Mouse (Mus musculus) stomach, postnatal 0 days (tissue): ENCODE results near the gene Trim47. TPM values are rescaled to one million over a fixed set of nuclear protein-coding genes. Genes with fewer than 3 reads are reported as not detected.
A peak's percentile ranks its signal among the peaks of the same experiment; 100 is the strongest.

Experiments used
- ATAC-seq: fragments of 200-750 bp; cut with Nextera tagmentation; 2 replicates; pipeline ENCODE4 v1.8.0; 2017; ENCODE audit not compliant: low FRiP score, low TSS enrichment
- DNase-seq: peaks from one replicate; pipeline ENCODE4 v3.0.0-alpha.2; 2016; ENCODE audit warnings: low spot score
- H3K27ac ChIP-seq: fragments of 300-500 bp; sonication (generic); replicated peaks from 2 replicates; pipeline ENCODE4 v1.5.1; 2014; ENCODE audit warnings: mild to moderate bottlenecking, control low read depth
- H3K27me3 ChIP-seq: fragments of 300-500 bp; sonication (generic); 2 replicates; pipeline ENCODE4 v1.6.1; 2014; ENCODE audit warnings: low read length; ENCODE audit not compliant: control insufficient read depth, insufficient read depth
- H3K36me3 ChIP-seq: fragments of 300-500 bp; sonication (generic); 2 replicates; pipeline ENCODE4 v1.6.1; 2014; ENCODE audit warnings: low read length, mixed read lengths; ENCODE audit not compliant: control insufficient read depth, insufficient read depth
- H3K4me1 ChIP-seq: fragments of 300-500 bp; sonication (generic); replicated peaks from 2 replicates; pipeline ENCODE4 v1.6.1; 2014; ENCODE audit warnings: antibody characterized with exemption; ENCODE audit not compliant: control insufficient read depth, insufficient read depth
- H3K4me2 ChIP-seq: fragments of 300-500 bp; sonication (generic); replicated peaks from 2 replicates; pipeline ENCODE4 v1.6.1; 2014; ENCODE audit warnings: low read depth, mild to moderate bottlenecking, control low read depth, moderate library complexity
- H3K4me3 ChIP-seq: fragments of 300-500 bp; sonication (generic); 2 replicates; pipeline ENCODE4 v1.5.1; 2014; ENCODE audit warnings: low read depth, low read length, control low read depth
- H3K9ac ChIP-seq: fragments of 300-500 bp; sonication (generic); 2 replicates; pipeline ENCODE4 v1.6.1; 2014; ENCODE audit warnings: mild to moderate bottlenecking, low read length, control low read depth, mixed read lengths
- H3K9me3 ChIP-seq: fragments of 300-500 bp; sonication (generic); 2 replicates; pipeline ENCODE4 v1.6.1; 2016; ENCODE audit warnings: low read length; ENCODE audit not compliant: control insufficient read depth
- CTCF ChIP-seq: IDR thresholded peaks from 2 replicates; pipeline ENCODE4 v1.5.1; 2016; ENCODE audit warnings: antibody characterized with exemption, low read depth, mild to moderate bottlenecking, moderate library complexity
- EP300 ChIP-seq: optimal IDR thresholded peaks from 2 replicates; pipeline ENCODE3; 2016; ENCODE audit warnings: antibody characterized with exemption
- WGBS: fragments of 180-500 bp; shearing (Covaris S2); extraction: QIAGEN DNeasy Blood & Tissue Kit; methylation state at CpG from one replicate; pipeline ENCODE4 v1.1.7; 2014; 5-methylcytosine and 5-hydroxymethylcytosine counted together
- polyA plus RNA-seq: library from polyadenylated mRNA; unstranded; fragments of >200 nt; fragmentation: Nextera tagmentation; extraction: Ambion mirVana; gene quantifications from 2 replicates; pipeline ENCODE4 v1.2.1, GENCODE M21; 2015

Gene Trim47
- polyA plus RNA-seq, 1 experiment from 2014 or later = 34.6 TPM

GRCm38 (mm10) chr11:116111611-116112203, 15.3 kb downstream of the Trim47 start:
- Histone ChIP-seq H3K4me3 (no peak overlapping the region), H3K9me3 (no peaks in the 10 kb centered on the region), H3K27ac (no peak overlapping the region), H3K4me2 (no peak overlapping the region), H3K27me3 (no peaks in the 10 kb centered on the region), H3K4me1 (peaks cover 12% of the 10 kb centered on the region), H3K36me3 (no peaks in the 10 kb centered on the region), H3K9ac (no peak overlapping the region)
- no peak for ATAC-seq
- no peak for TF ChIP-seq EP300
- 0 out of 2 replicates have a peak, but pooled peaks have one; percentile 22 for TF ChIP-seq CTCF
- DNase-seq = no peak
- 92% methylated on average over 19 of the region's 19 CpGs for WGBS

GRCm38 (mm10) chr11:116111067-116111466, 15.9 kb downstream of the Trim47 start:
- DNase-seq = no peak
- Histone ChIP-seq H3K4me2 (0 out of 2 replicates have a peak overlapping the region, but pooled peaks have one; percentile 79), H3K4me3 (peak overlapping the region; percentile 71; the same call in 1 of the 2 replicates), H3K9ac (no peak overlapping the region), H3K4me1 (peaks cover 16% of the 10 kb centered on the region), H3K27ac (peak overlapping the region; percentile 86; the same call in 1 of the 2 replicates), H3K9me3 (no peaks in the 10 kb centered on the region), H3K36me3 (0 out of 2 replicates have a peak, but pooled peaks cover 2% of the 10 kb centered on the region), H3K27me3 (no peaks in the 10 kb centered on the region)
- WGBS = 80% methylated on average over 4 of the region's 4 CpGs
- TF ChIP-seq CTCF = peak; percentile 46; the same call in 1 of the 2 replicates
- no peak for TF ChIP-seq EP300
- no peak for ATAC-seq

DNA sequence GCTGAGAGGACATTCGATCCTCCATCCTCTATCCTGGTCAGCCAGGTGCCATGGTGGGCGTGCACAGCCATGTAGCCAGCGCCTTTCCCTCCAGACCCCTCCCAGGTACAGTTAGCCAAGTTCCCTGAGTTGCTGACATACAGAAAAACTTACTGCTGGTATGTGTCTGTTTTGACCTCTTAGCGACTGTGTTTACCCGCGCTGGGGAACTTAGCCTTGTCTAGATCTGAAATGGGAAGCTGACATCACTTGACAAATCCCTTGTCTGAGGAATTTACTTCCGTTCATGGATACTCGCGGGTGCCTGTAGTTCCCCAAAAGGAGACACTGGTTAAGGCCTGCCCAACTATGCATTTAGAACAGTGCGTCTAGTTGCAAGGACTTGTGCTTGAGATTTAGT, 16.5 kb downstream of the Trim47 start:
- Histone ChIP-seq H3K4me1 (peaks cover 18% of the 10 kb centered on the region), H3K9me3 (no peaks in the 10 kb centered on the region), H3K4me3 (peak overlapping the region; percentile 71), H3K27me3 (no peaks in the 10 kb centered on the region), H3K36me3 (0 out of 2 replicates have a peak, but pooled peaks cover 2% of the 10 kb centered on the region), H3K27ac (peak overlapping the region; percentile 86), H3K9ac (peak overlapping the region; percentile 80), H3K4me2 (peak overlapping the region; percentile 79)
- no peak for DNase-seq
- ATAC-seq = peak; percentile 6; the same call in 1 of the 2 replicates
- WGBS = 16% methylated on average over 10 of the region's 10 CpGs
- TF ChIP-seq EP300 = no peak
- TF ChIP-seq CTCF = no peak

DNA sequence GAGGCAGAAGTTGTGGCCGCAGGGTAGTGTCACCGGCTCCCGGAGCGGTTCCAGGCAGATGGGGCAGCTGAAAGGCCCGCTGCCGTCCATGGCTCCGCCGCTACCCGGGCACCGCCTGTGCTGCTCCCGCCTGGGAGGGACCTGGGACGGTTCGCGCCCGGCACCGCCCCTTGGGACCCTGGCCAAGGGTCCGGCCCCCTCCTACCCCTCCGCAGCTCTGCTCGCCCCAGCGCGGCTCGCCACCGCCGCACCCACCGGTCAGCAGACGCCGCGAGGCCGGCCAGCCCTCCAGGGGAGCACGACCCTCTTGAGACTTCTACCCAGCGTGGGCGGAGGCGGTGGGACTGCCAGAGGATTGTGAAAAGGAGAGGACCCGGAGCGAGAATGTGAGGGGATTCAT, 16.9 kb downstream of the Trim47 start:
- ATAC-seq (peak; percentile 67), DNase-seq (peak; percentile 68)
- peak overlapping the region; percentile 80 for H3K9ac ChIP-seq
- TF ChIP-seq CTCF (no peak), EP300 (no peak)
- peak overlapping the region; percentile 79 for H3K4me2 ChIP-seq
- peak overlapping the region; percentile 86 for H3K27ac ChIP-seq
- peak overlapping the region; percentile 71 for H3K4me3 ChIP-seq
- no peaks in the 10 kb centered on the region for H3K9me3 ChIP-seq
- under 1% methylated on average over 35 of the region's 35 CpGs for WGBS
- peaks cover 18% of the 10 kb centered on the region for H3K4me1 ChIP-seq
- H3K27me3 ChIP-seq = no peaks in the 10 kb centered on the region
- 0 out of 2 replicates have a peak, but pooled peaks cover 2% of the 10 kb centered on the region for H3K36me3 ChIP-seq

DNA sequence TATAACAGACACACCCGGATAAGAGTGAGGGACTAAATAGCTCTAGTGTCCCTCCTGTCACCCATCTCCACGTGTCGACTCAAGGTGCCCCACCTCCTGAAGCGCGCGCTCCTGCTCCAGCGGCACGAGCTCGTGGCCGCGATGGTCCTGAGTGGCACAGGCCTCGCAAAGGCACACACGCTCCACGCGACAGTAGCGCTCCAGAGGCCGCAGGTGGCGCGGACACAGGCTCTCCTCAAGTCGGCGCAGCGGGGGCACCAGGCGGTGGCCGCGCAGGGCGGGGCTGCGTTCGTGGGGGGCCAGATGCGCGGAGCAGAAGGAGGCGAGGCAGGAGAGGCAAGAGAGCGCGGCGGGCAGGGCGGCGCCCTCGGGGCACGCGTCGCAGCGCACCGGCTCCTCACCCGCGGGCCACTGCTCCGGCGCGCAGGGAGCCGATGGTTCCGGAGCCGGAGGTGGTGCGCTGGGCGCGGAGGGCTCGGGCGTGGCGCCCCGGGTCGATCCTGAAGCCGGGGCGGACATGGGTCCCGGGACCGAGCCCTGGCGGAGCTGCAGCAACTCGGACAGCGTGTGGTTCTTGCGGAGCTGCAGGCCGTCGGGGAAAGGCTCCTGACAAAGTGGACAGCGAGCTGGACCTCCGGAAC, 17.4 kb downstream of the Trim47 start:
- H3K4me3 ChIP-seq = peak overlapping the region; percentile 71
- DNase-seq (peak; percentile 62), ATAC-seq (peak; percentile 15)
- H3K9ac ChIP-seq = peak overlapping the region; percentile 80
- WGBS = under 1% methylated on average over 55 of the region's 70 CpGs
- TF ChIP-seq CTCF (peak; percentile 41), EP300 (no peak)
- H3K27me3 ChIP-seq = no peaks in the 10 kb centered on the region
- H3K27ac ChIP-seq = peak overlapping the region; percentile 86
- H3K9me3 ChIP-seq = no peaks in the 10 kb centered on the region
- peak overlapping the region; percentile 79 for H3K4me2 ChIP-seq
- 0 out of 2 replicates have a peak, but pooled peaks cover 2% of the 10 kb centered on the region for H3K36me3 ChIP-seq
- H3K4me1 ChIP-seq = peaks cover 18% of the 10 kb centered on the region
